Mouse (Mus musculus) thymus, adult 2 months (tissue): Measurements from ENCODE around the gene Bach2. TPM values are rescaled to one million over a fixed set of nuclear protein-coding genes. Genes with fewer than 3 reads are reported as not detected.

Experiments used
- DNase-seq: peaks from one replicate; pipeline ENCODE4 v3.0.0; 2021
- H3K27ac ChIP-seq: fragments of 200-500 bp; 2 replicates; pipeline ENCODE4 v1.5.1; 2012; ENCODE audit warnings: low read length, control low read depth; ENCODE audit not compliant: control insufficient read depth, insufficient read depth
- H3K27me3 ChIP-seq: fragments of 200-500 bp; 2 replicates; pipeline ENCODE4 v1.6.1; 2012; ENCODE audit warnings: mild to moderate bottlenecking, low read length, moderate library complexity, mixed read lengths; ENCODE audit not compliant: control insufficient read depth, insufficient read depth
- H3K36me3 ChIP-seq: fragments of 200-500 bp; 2 replicates; pipeline ENCODE4 v1.6.1; 2012; ENCODE audit warnings: mild to moderate bottlenecking, low read length, moderate library complexity; ENCODE audit not compliant: control insufficient read depth, insufficient read depth
- H3K4me1 ChIP-seq: fragments of 200-500 bp; replicated peaks from 2 replicates; pipeline ENCODE4 v1.6.1; 2012; ENCODE audit warnings: low read length; ENCODE audit not compliant: control insufficient read depth, insufficient read depth
- H3K4me3 ChIP-seq: fragments of 200-500 bp; 2 replicates; pipeline ENCODE4 v1.5.1; 2012; ENCODE audit warnings: mild to moderate bottlenecking, low read length, control low read depth, moderate library complexity; ENCODE audit not compliant: control insufficient read depth, insufficient read depth
- CTCF ChIP-seq: fragments of 200-500 bp; IDR thresholded peaks from 2 replicates; pipeline ENCODE4 v1.5.1; 2012; ENCODE audit warnings: mild to moderate bottlenecking, control low read depth, low read length, moderate library complexity, borderline replicate concordance; ENCODE audit not compliant: control insufficient read depth, poor library complexity, insufficient read depth; ENCODE audit errors: extremely low read depth
- POLR2A ChIP-seq: fragments of 200-500 bp; IDR thresholded peaks from 2 replicates; pipeline ENCODE4 v1.6.1; 2012; ENCODE audit warnings: mild to moderate bottlenecking, low read length, control low read depth, moderate library complexity; ENCODE audit not compliant: control insufficient read depth, poor library complexity, insufficient read depth; ENCODE audit errors: extremely low read depth
- WGBS: fragments of 180-500 bp; shearing (Covaris S2); methylation state at CpG from one replicate; pipeline ENCODE4 v1.1.7; 2018; 5-methylcytosine and 5-hydroxymethylcytosine counted together
- polyA plus RNA-seq: library from polyadenylated mRNA; depleted of rRNA; stranded (reverse); fragments of >200 nt; gene quantifications from 2 replicates; pipeline ENCODE4 v1.2.3, GENCODE M21; 2012

Gene Bach2
- polyA plus RNA-seq, 1 experiment = 9.4 TPM

GRCm38 (mm10) chr4:32426779-32427577 is 188.4 kb downstream of the Bach2 start:
- H3K4me1 ChIP-seq = peaks cover 9% of the 10 kb centered on the region; the same call in 1 of the 2 replicates
- 96% methylated on average over 27 of the region's 27 CpGs for WGBS
- TF ChIP-seq POLR2A (no peak), CTCF (no peak)
- H3K27ac ChIP-seq = no peak overlapping the region
- no peaks in the 10 kb centered on the region for H3K27me3 ChIP-seq
- DNase-seq = no peak
- H3K36me3 ChIP-seq = no peaks in the 10 kb centered on the region
- no peak overlapping the region for H3K4me3 ChIP-seq

GRCm38 (mm10) chr4:32428738-32429137 is 190.1 kb downstream of the Bach2 start:
- Histone ChIP-seq H3K27me3 (no peaks in the 10 kb centered on the region), H3K27ac (no peak overlapping the region), H3K4me3 (no peak overlapping the region), H3K36me3 (no peaks in the 10 kb centered on the region), H3K4me1 (peaks cover 9% of the 10 kb centered on the region; the same call in 1 of the 2 replicates)
- 87% methylated on average over 9 of the region's 9 CpGs for WGBS
- no peak for TF ChIP-seq CTCF
- TF ChIP-seq POLR2A = no peak
- no peak for DNase-seq

- Histone ChIP-seq H3K4me1 (peaks cover under 1% of the 10 kb centered on the region; the same call in 1 of the 2 replicates), H3K4me3 (no peak overlapping the region), H3K36me3 (no peaks in the 10 kb centered on the region), H3K27ac (no peak overlapping the region), H3K27me3 (no peaks in the 10 kb centered on the region)
- DNase-seq = no peak
- whole genome bisulfite sequencing = 95% methylated on average over 11 of the region's 11 CpGs
- TF ChIP-seq POLR2A (no peak), CTCF (no peak)
Observed at GRCm38 (mm10) chr4:32430136-32430535, 191.5 kb downstream of the Bach2 start.

- Histone ChIP-seq H3K36me3 (no peaks in the 10 kb centered on the region), H3K27me3 (no peaks in the 10 kb centered on the region), H3K4me3 (no peak overlapping the region), H3K27ac (no peak overlapping the region), H3K4me1 (no peaks in the 10 kb centered on the region; the same call in 1 of the 2 replicates)
- no peak for DNase-seq
- WGBS = 91% methylated on average over 7 of the region's 7 CpGs
- TF ChIP-seq POLR2A (no peak), CTCF (no peak)
Observed at GRCm38 (mm10) chr4:32430981-32431380, 192.4 kb downstream of the Bach2 start.

- 65% methylated on average over 10 of the region's 10 CpGs for WGBS
- Histone ChIP-seq H3K4me3 (no peak overlapping the region), H3K27ac (no peak overlapping the region), H3K27me3 (no peaks in the 10 kb centered on the region), H3K36me3 (no peaks in the 10 kb centered on the region), H3K4me1 (no peaks in the 10 kb centered on the region)
- no peak for DNase-seq
- TF ChIP-seq CTCF (no peak), POLR2A (no peak)
Observed at GRCm38 (mm10) chr4:32432271-32432781, 193.7 kb downstream of the Bach2 start.

- TF ChIP-seq CTCF = no peak
- TF ChIP-seq POLR2A = no peak
- H3K36me3 ChIP-seq = no peaks in the 10 kb centered on the region
- no peak overlapping the region for H3K4me3 ChIP-seq
- no peak for DNase-seq
- 89% methylated on average over 6 of the region's 6 CpGs for WGBS
- H3K27ac ChIP-seq = no peak overlapping the region
- no peaks in the 10 kb centered on the region for H3K27me3 ChIP-seq
- no peaks in the 10 kb centered on the region for H3K4me1 ChIP-seq
Observed at GRCm38 (mm10) chr4:32432945-32433344, 194.3 kb downstream of the Bach2 start.

GRCm38 (mm10) chr4:32434612-32435011 is 196.0 kb downstream of the Bach2 start:
- no peaks in the 10 kb centered on the region for H3K27me3 ChIP-seq
- no peak for TF ChIP-seq CTCF
- TF ChIP-seq POLR2A = no peak
- H3K4me1 ChIP-seq = no peaks in the 10 kb centered on the region
- H3K27ac ChIP-seq = no peak overlapping the region
- DNase-seq = no peak
- no peaks in the 10 kb centered on the region for H3K36me3 ChIP-seq
- no peak overlapping the region for H3K4me3 ChIP-seq
- WGBS = 87% methylated on average over 1 of the region's 1 CpGs
